In the genomic region with DNA sequence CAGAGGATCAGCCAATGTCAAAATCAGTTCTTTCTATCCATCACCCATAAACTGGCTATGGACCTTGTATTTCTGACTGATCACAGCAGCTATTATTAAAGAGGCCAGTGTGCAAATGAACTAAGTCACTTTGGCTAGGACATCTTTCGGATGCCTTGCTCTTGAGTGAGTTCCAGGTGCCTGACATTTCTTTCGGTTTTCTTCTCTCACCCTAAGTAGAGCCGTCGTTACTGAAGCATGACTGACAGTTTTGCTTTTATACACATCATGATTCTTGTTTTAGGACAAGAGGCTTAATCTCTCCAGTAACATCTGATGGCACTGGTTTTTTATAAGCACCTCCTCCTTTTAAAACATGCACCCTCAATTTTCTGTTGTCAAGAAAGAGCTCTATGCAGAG, we compare ENCODE assay signal across 29 mouse cellular contexts.
A peak's percentile ranks its signal among the peaks of the same experiment; 100 is the strongest.
DNase-seq lines count a peak whose midpoint lies in the region; ATAC-seq and TF ChIP-seq lines count a peak whose summit lies in the region.
"Had no signal": no experiment of that assay in that cellular context is flagged by ENCODE, and none has a peak within 500 bp of the region (broad histone marks: within the 10 kb centered on the region; RNA-seq: fewer than 3 reads in every experiment).

No protein-coding gene starts in this region.

- H3K27ac ChIP-seq in heart, adult 2 months, result peak overlapping the region; percentile 51
- H3K27ac ChIP-seq in CH12.LX (ENCODE audit: insufficient read depth, low read depth), result peak overlapping the region; percentile 96
- peak overlapping the region; percentile 56; the same call in 1 of the 2 replicates for H3K27ac ChIP-seq in cortical plate, adult 2 months (ENCODE audit: insufficient read depth, low read length)
- H3K27ac ChIP-seq: embryonic facial prominence, embryonic 13.5 days; forebrain, embryonic 10.5 days; heart, embryonic 10.5 days; kidney, postnatal 0 days; liver, embryonic 14.5 days; macrophage had no signal

- TF ChIP-seq CTCF in heart, adult 2 months (IDR thresholded peaks at IDR 0.05), result no peak
- no peak for TF ChIP-seq CTCF in CH12.LX (conservative IDR thresholded peaks at IDR 0.05 in 1 of 2, IDR thresholded peaks at IDR 0.05 in 1 of 2; ENCODE audit: low read depth in 2 of 2, low read length in 2 of 2)
- no peak for TF ChIP-seq CTCF in cortical plate, adult 2 months (IDR thresholded peaks at IDR 0.05; ENCODE audit: extremely low read depth, insufficient read depth, low read length)

- no peak overlapping the region for H3K4me3 ChIP-seq in heart, adult 2 months
- peak overlapping the region in 2 of 3 experiments; percentile 4 to 6 for H3K4me3 ChIP-seq in CH12.LX (replicated peaks in 1 of 3; ENCODE audit: low read depth in 2 of 3, low read length in 2 of 3, poor library complexity in 1 of 3)
- H3K4me3 ChIP-seq in cortical plate, adult 2 months (ENCODE audit: insufficient read depth, low read length), result no peak overlapping the region
- H3K4me3 ChIP-seq: embryonic facial prominence, embryonic 13.5 days; forebrain, embryonic 10.5 days; heart, embryonic 10.5 days; heart, embryonic 15.5 days; hindbrain, embryonic 15.5 days; midbrain, embryonic 15.5 days had no signal

- ATAC-seq in activated CD4-positive, CD25-positive, alpha-beta regulatory T cell, adult 4 months, result no peak
- ATAC-seq: CD4-positive, CD25-positive, alpha-beta regulatory T cell, adult 4 months; inflammation-experienced regulatory T-cells, adult 6 months; midbrain, embryonic 15.5 days had no signal

- peak; percentile 60 for DNase-seq in cerebellum, adult 9-10 months
- DNase-seq in cerebellum, postnatal 4 days (ENCODE audit: low spot score in 2 of 2), result no peak
- no peak for DNase-seq in heart, adult 2 months
- no peak for DNase-seq in heart, adult 8-10 months (ENCODE audit: low spot score)
- DNase-seq in CH12.LX (ENCODE audit: extremely low read depth), result peak; percentile 80
- DNase-seq in kidney, adult 11 months, result no peak
- DNase-seq: adrenal gland, adult 8-10 months; cerebellum, postnatal 36 days; kidney, adult 2 months; kidney, postnatal 4 days; layer of hippocampus, adult 9-11 months; liver; lung, adult 2 months; lung, postnatal 10 days; right cerebral cortex, adult 18-20 months; thymus, postnatal 4 days had no signal

- H3K79me2 ChIP-seq in heart, adult 2 months (replicated peaks; ENCODE audit: control insufficient read depth, insufficient read depth, low read length), result peaks cover 3% of the 10 kb centered on the region; the same call in 1 of the 2 replicates
- H3K79me2 ChIP-seq in CH12.LX (replicated peaks; ENCODE audit: control insufficient read depth, extremely low read depth, insufficient read depth, poor library complexity, severe bottlenecking), result peaks cover 83% of the 10 kb centered on the region

- 50% methylated on average over 4 of the region's 4 CpGs for WGBS in heart, adult 2 months

- no peaks in the 10 kb centered on the region for H3K27me3 ChIP-seq in heart, adult 2 months (ENCODE audit: control insufficient read depth, insufficient read depth, low read length)
- H3K27me3 ChIP-seq in CH12.LX (replicated peaks), result no peaks in the 10 kb centered on the region
- H3K27me3 ChIP-seq: heart, embryonic 15.5 days; hindbrain, embryonic 15.5 days; midbrain, embryonic 15.5 days had no signal

- dilution Hi-C loops in CH12.LX (cut with MboI; ENCODE audit: extremely low pct_ligation_motif_present, extremely low pct_unique_long_range_greater_than_20kb, low sequenced_read_pairs), result no loop called here

- no peaks in the 10 kb centered on the region for H3K9me3 ChIP-seq in CH12.LX (replicated peaks; ENCODE audit: low read length)
- H3K9me3 ChIP-seq: embryonic facial prominence, embryonic 13.5 days; forebrain, embryonic 10.5 days; heart, embryonic 10.5 days; heart, embryonic 15.5 days; hindbrain, embryonic 15.5 days; midbrain, embryonic 15.5 days had no signal

- H3K4me1 ChIP-seq in heart, adult 2 months (ENCODE audit: control insufficient read depth, insufficient read depth, low read length), result peaks cover 21% of the 10 kb centered on the region
- peaks cover 23 to 55% of the 10 kb centered on the region in 2 experiments for H3K4me1 ChIP-seq in CH12.LX (ENCODE audit: control insufficient read depth in 1 of 2, insufficient read depth in 2 of 2)
- H3K4me1 ChIP-seq in cortical plate, adult 2 months (ENCODE audit: control insufficient read depth, insufficient read depth, low read length), result no peaks in the 10 kb centered on the region; the same call in 1 of the 2 replicates

- H3K9ac ChIP-seq in heart, adult 2 months (ENCODE audit: low read depth, low read length), result no peak overlapping the region
- peak overlapping the region; percentile 99 for H3K9ac ChIP-seq in CH12.LX (ENCODE audit: insufficient read depth, low read depth)
- H3K9ac ChIP-seq: embryonic facial prominence, embryonic 13.5 days; heart, embryonic 15.5 days; hindbrain, embryonic 15.5 days; liver, embryonic 14.5 days; midbrain, embryonic 15.5 days had no signal

- TF ChIP-seq EP300 in heart, adult 2 months (IDR thresholded peaks at IDR 0.05; ENCODE audit: insufficient read depth, low read depth, low read length), result no peak
- no peak for TF ChIP-seq EP300 in CH12.LX (IDR thresholded peaks at IDR 0.05; ENCODE audit: low read length)

- TF ChIP-seq RAD21 in CH12.LX (IDR thresholded peaks at IDR 0.05; ENCODE audit: low read depth, low read length), result no peak

- peak overlapping the region; percentile 79 for H3K4me2 ChIP-seq in CH12.LX (ENCODE audit: insufficient read depth, low read depth, poor library complexity, severe bottlenecking)
- H3K4me2 ChIP-seq: embryonic facial prominence, embryonic 13.5 days; heart, embryonic 15.5 days had no signal

- in situ Hi-C loops in CH12.LX (cut with MboI; ENCODE audit: low pct_ligation_motif_present, low pct_unique_long_range_greater_than_20kb, low sequenced_read_pairs), result loop anchor here (10.0 kb wide), 2 partner anchors 46 to 194 kb away; no protein-coding TSS in a partner anchor

- intact Hi-C loops in heart, adult 2 months (cut with DNase I), result loop anchor here (5.0 to 10.0 kb wide), 2 partner anchors 34 to 74 kb away; no protein-coding TSS in a partner anchor

- no peak for TF ChIP-seq POLR2A in heart, adult 2 months (IDR thresholded peaks at IDR 0.05; ENCODE audit: insufficient read depth, low read depth, low read length)
- 0 out of 2 replicates have a peak, but pooled peaks have one; percentile 56 for TF ChIP-seq POLR2A in CH12.LX (IDR thresholded peaks at IDR 0.05; ENCODE audit: low read depth, low read length)
- no peak for TF ChIP-seq POLR2A in cortical plate, adult 2 months (IDR thresholded peaks at IDR 0.05; ENCODE audit: extremely low read depth, insufficient read depth, low read length)

- H3K36me3 ChIP-seq in heart, adult 2 months (ENCODE audit: control insufficient read depth, insufficient read depth, low read length), result peaks cover 38% of the 10 kb centered on the region
- H3K36me3 ChIP-seq in CH12.LX (replicated peaks in 1 of 2; ENCODE audit: control insufficient read depth in 1 of 2, insufficient read depth in 1 of 2, low read length in 1 of 2), result peaks cover 0 to 6% of the 10 kb centered on the region in 2 experiments
- H3K36me3 ChIP-seq: embryonic facial prominence, embryonic 13.5 days; forebrain, embryonic 10.5 days; heart, embryonic 10.5 days; heart, embryonic 15.5 days; hindbrain, embryonic 15.5 days; midbrain, embryonic 15.5 days had no signal

TF ChIP-seq in CH12.LX, 34 proteins besides CTCF, POLR2A, EP300 and RAD21:
- no peak for TF ChIP-seq ELF1 (IDR thresholded peaks at IDR 0.05; ENCODE audit: low read depth, low read length)
- TF ChIP-seq TBP (conservative IDR thresholded peaks at IDR 0.05; ENCODE audit: low read depth, low read length), result peak; percentile 92

Comparison
In these comparisons a context has a peak if more than half of its experiments do, and no peak if none do; other contexts are left out.
1. DNase-seq: peak in cerebellum, adult 9-10 months (single experiment) and CH12.LX (single experiment); none in cerebellum, postnatal 4 days (0 of 2), heart, adult 2 months (0 of 2), heart, adult 8-10 months (single experiment) and kidney, adult 11 months (single experiment).
2. H3K4me3 ChIP-seq: peak in CH12.LX (2 of 3); none in heart, adult 2 months (single experiment) and cortical plate, adult 2 months (single experiment).
3. Peak in every context shown above with its lines, with median percentiles within 50 percentile points of each other: H3K27ac ChIP-seq.